Mouse (Mus musculus) neural tube, embryonic 11.5 days (tissue): ENCODE results near the gene Grcc10. TPM values are rescaled to one million over a fixed set of nuclear protein-coding genes. Genes with fewer than 3 reads are reported as not detected.

Experiments used
- ATAC-seq: fragments of 200-750 bp; cut with Nextera tagmentation; 2 replicates; pipeline ENCODE4 v1.8.0; 2017; ENCODE audit warnings: moderate number of reproducible peaks, mild to moderate bottlenecking, moderate TSS enrichment, moderate library complexity; ENCODE audit not compliant: insufficient read depth, low FRiP score, low TSS enrichment
- DNase-seq: peaks from one replicate; pipeline ENCODE4 v3.0.0-alpha.2; 2015; ENCODE audit warnings: low spot score
- H3K27ac ChIP-seq: fragments of 300-500 bp; sonication (generic); 2 replicates; pipeline ENCODE4 v1.5.1; 2014; ENCODE audit warnings: low read depth, mild to moderate bottlenecking, low read length
- H3K27me3 ChIP-seq: fragments of 300-500 bp; sonication (generic); 2 replicates; pipeline ENCODE4 v1.6.1; 2014; ENCODE audit warnings: mild to moderate bottlenecking, low read length, mixed read lengths; ENCODE audit not compliant: control insufficient read depth, insufficient read depth
- H3K36me3 ChIP-seq: fragments of 300-500 bp; sonication (generic); 2 replicates; pipeline ENCODE4 v1.6.1; 2014; ENCODE audit warnings: mild to moderate bottlenecking, low read length, moderate library complexity, mixed read lengths; ENCODE audit not compliant: control insufficient read depth, insufficient read depth
- H3K4me1 ChIP-seq: fragments of 300-500 bp; sonication (generic); 2 replicates; pipeline ENCODE4 v1.6.1; 2014; ENCODE audit warnings: low read length, mixed read lengths; ENCODE audit not compliant: control insufficient read depth, insufficient read depth
- H3K4me2 ChIP-seq: fragments of 300-500 bp; sonication (generic); 2 replicates; pipeline ENCODE4 v1.6.1; 2014; ENCODE audit warnings: low read depth, mild to moderate bottlenecking, moderate library complexity
- H3K4me3 ChIP-seq: fragments of 300-500 bp; sonication (generic); 2 replicates; pipeline ENCODE4 v1.5.1; 2014; ENCODE audit warnings: low read depth, low read length
- H3K9ac ChIP-seq: fragments of 300-500 bp; sonication (generic); 2 replicates; pipeline ENCODE4 v1.6.1; 2014; ENCODE audit warnings: mild to moderate bottlenecking, low read length
- H3K9me3 ChIP-seq: fragments of 300-500 bp; sonication (generic); 2 replicates; pipeline ENCODE4 v1.6.1; 2016; ENCODE audit warnings: low read length; ENCODE audit not compliant: control insufficient read depth
- WGBS: fragments of 180-500 bp; shearing (Covaris S2); extraction: QIAGEN DNeasy Blood & Tissue Kit; methylation state at CpG from one replicate; pipeline ENCODE4 v1.1.7; 2014; 5-methylcytosine and 5-hydroxymethylcytosine counted together
- polyA plus RNA-seq: library from polyadenylated mRNA; unstranded; fragments of >200 nt; fragmentation: Nextera tagmentation; extraction: Ambion mirVana; gene quantifications from 2 replicates; pipeline ENCODE4 v1.2.1, GENCODE M21; 2014

Grcc10 gene
- polyA plus RNA-seq, result 456 and 504 TPM in 2 replicates

GRCm38 (mm10) chr6:124740888-124741761, at the start of gene Grcc10:
TSS of gene Grcc10 (minus strand) at chr6:124741374.
- peaks cover 11% of the 10 kb centered on the region for H3K4me1 ChIP-seq
- peak within 1 kb of the TSS; percentile 77 for H3K4me2 ChIP-seq
- under 1% methylated on average over 40 of the region's 41 CpGs for WGBS

GRCm38 (mm10) chr6:124790121-124790520, 48.9 kb upstream of the Grcc10 start:
- DNase-seq (no peak), ATAC-seq (no peak)
- Histone ChIP-seq H3K27me3 (no peaks in the 10 kb centered on the region), H3K27ac (no peak overlapping the region), H3K36me3 (no peaks in the 10 kb centered on the region), H3K4me2 (no peak overlapping the region), H3K4me3 (no peak overlapping the region), H3K4me1 (no peaks in the 10 kb centered on the region), H3K9me3 (no peaks in the 10 kb centered on the region), H3K9ac (no peak overlapping the region)
- 80% methylated on average over 4 of the region's 4 CpGs for WGBS

More at GRCm38 (mm10) chr6:124740888-124741761, at the start of gene Grcc10:
- peak; percentile 90 for DNase-seq
- ATAC-seq, result peak; percentile 79
- H3K27me3 ChIP-seq, result no peaks in the 10 kb centered on the region
- peak within 1 kb of the TSS; percentile 58 for H3K4me3 ChIP-seq
- 0 out of 2 replicates have a peak, but pooled peaks cover 4% of the 10 kb centered on the region for H3K36me3 ChIP-seq
- H3K27ac ChIP-seq, result peak within 1 kb of the TSS; percentile 99
- peak within 1 kb of the TSS; percentile 89 for H3K9ac ChIP-seq
- no peaks in the 10 kb centered on the region for H3K9me3 ChIP-seq

- WGBS, result 89% methylated on average over 4 of the region's 4 CpGs
- Histone ChIP-seq H3K27ac (no peak overlapping the region), H3K4me3 (no peak overlapping the region), H3K4me1 (no peaks in the 10 kb centered on the region), H3K9me3 (no peaks in the 10 kb centered on the region), H3K4me2 (no peak overlapping the region), H3K9ac (no peak overlapping the region), H3K27me3 (no peaks in the 10 kb centered on the region), H3K36me3 (no peaks in the 10 kb centered on the region)
- DNase-seq, result no peak
- no peak for ATAC-seq
Observed at GRCm38 (mm10) chr6:124789519-124789918, 48.3 kb upstream of the Grcc10 start.

GRCm38 (mm10) chr6:124787722-124788121, 46.5 kb upstream of the Grcc10 start:
- ATAC-seq (no peak), DNase-seq (no peak)
- no peak overlapping the region for H3K9ac ChIP-seq
- no peaks in the 10 kb centered on the region for H3K9me3 ChIP-seq
- no peaks in the 10 kb centered on the region for H3K4me1 ChIP-seq
- H3K27me3 ChIP-seq, result no peaks in the 10 kb centered on the region
- H3K4me3 ChIP-seq, result no peak overlapping the region
- no peaks in the 10 kb centered on the region for H3K36me3 ChIP-seq
- H3K27ac ChIP-seq, result no peak overlapping the region
- H3K4me2 ChIP-seq, result no peak overlapping the region
- 78% methylated on average over 10 of the region's 10 CpGs for WGBS

GRCm38 (mm10) chr6:124786756-124787420, 45.7 kb upstream of the Grcc10 start:
- Histone ChIP-seq H3K36me3 (no peaks in the 10 kb centered on the region), H3K4me3 (no peak overlapping the region), H3K4me2 (no peak overlapping the region), H3K4me1 (no peaks in the 10 kb centered on the region), H3K9me3 (no peaks in the 10 kb centered on the region), H3K27me3 (no peaks in the 10 kb centered on the region), H3K9ac (no peak overlapping the region), H3K27ac (no peak overlapping the region)
- no peak for DNase-seq
- 58% methylated on average over 8 of the region's 8 CpGs for WGBS
- ATAC-seq, result no peak

- Histone ChIP-seq H3K27ac (no peak overlapping the region), H3K9ac (no peak overlapping the region), H3K4me3 (no peak overlapping the region), H3K36me3 (no peaks in the 10 kb centered on the region), H3K27me3 (no peaks in the 10 kb centered on the region), H3K4me2 (no peak overlapping the region), H3K9me3 (no peaks in the 10 kb centered on the region), H3K4me1 (0 out of 2 replicates have a peak, but pooled peaks cover 5% of the 10 kb centered on the region)
- DNase-seq (no peak), ATAC-seq (peak; percentile 35; the same call in 1 of the 2 replicates)
- 30% methylated on average over 6 of the region's 6 CpGs for WGBS
Observed at GRCm38 (mm10) chr6:124782436-124782835, 41.3 kb upstream of the Grcc10 start.

- Histone ChIP-seq H3K9me3 (no peaks in the 10 kb centered on the region), H3K4me2 (no peak overlapping the region), H3K36me3 (no peaks in the 10 kb centered on the region), H3K27ac (no peak overlapping the region), H3K4me3 (no peak overlapping the region), H3K27me3 (no peaks in the 10 kb centered on the region), H3K9ac (no peak overlapping the region), H3K4me1 (0 out of 2 replicates have a peak, but pooled peaks cover 5% of the 10 kb centered on the region)
- no peak for ATAC-seq
- DNase-seq, result no peak
- 92% methylated on average over 7 of the region's 7 CpGs for WGBS
Observed at GRCm38 (mm10) chr6:124780917-124781316, 39.7 kb upstream of the Grcc10 start.

GRCm38 (mm10) chr6:124779984-124780416, 38.8 kb upstream of the Grcc10 start:
- ATAC-seq, result no peak
- H3K27ac ChIP-seq, result no peak overlapping the region
- H3K9me3 ChIP-seq, result no peaks in the 10 kb centered on the region
- no peaks in the 10 kb centered on the region for H3K27me3 ChIP-seq
- 0 out of 2 replicates have a peak, but pooled peaks cover 5% of the 10 kb centered on the region for H3K4me1 ChIP-seq
- peak overlapping the region; percentile 52 for H3K4me2 ChIP-seq
- 7% methylated on average over 10 of the region's 10 CpGs for WGBS
- H3K9ac ChIP-seq, result no peak overlapping the region
- no peak for DNase-seq
- no peaks in the 10 kb centered on the region for H3K36me3 ChIP-seq
- H3K4me3 ChIP-seq, result peak overlapping the region; percentile 32
